Mouse (Mus musculus) left cerebral cortex, adult 9 months (tissue): ENCODE measurements around the gene Rbm25.

ENCODE experiments used
- DNase-seq, 2 experiments: peaks; one replicate each; pipeline ENCODE4 v3.0.0; 2022; ENCODE audit warnings: low spot score in 2 of 2

Rbm25 gene

GRCm38 (mm10) chr12:83726510-83727308, 95.7 kb downstream of the Rbm25 start:
- DNase-seq, result no peak

GRCm38 (mm10) chr12:83732225-83732624, 101.2 kb downstream of the Rbm25 start:
- DNase-seq, result no peak
